Mouse (Mus musculus) cerebellum, adult 9-11 months (tissue): ENCODE measurements at regions not wholly inside any gene's neighbourhood (a gene's known extent, or its start where the extent isn't known, plus 50 kb on each side); places are given as distances from the start of the nearest gene placed in this dataset.

Experiments
- DNase-seq: peaks from one replicate; pipeline ENCODE4 v3.0.0; 2022

DNA sequence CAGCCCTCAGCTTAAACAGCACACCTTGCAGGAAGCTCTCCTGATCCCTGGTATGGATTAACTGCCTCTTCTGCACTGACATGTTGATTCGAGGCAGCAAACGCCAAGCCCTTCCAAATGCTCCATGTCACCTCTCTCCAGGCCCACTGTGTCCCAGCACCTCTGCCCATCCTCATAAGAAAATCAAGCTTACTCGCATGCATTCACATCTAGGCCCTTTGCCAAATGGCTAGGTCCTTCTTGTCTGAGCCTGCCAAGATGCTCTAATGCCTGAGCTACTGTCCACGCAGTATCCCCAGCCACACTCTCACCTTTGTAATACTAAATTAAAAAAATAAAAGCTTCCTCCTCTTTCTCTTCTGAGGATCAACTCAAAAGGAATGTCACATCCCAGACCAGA is 588.7 kb upstream of the Cdh11 start:
- DNase-seq, result no peak

DNA sequence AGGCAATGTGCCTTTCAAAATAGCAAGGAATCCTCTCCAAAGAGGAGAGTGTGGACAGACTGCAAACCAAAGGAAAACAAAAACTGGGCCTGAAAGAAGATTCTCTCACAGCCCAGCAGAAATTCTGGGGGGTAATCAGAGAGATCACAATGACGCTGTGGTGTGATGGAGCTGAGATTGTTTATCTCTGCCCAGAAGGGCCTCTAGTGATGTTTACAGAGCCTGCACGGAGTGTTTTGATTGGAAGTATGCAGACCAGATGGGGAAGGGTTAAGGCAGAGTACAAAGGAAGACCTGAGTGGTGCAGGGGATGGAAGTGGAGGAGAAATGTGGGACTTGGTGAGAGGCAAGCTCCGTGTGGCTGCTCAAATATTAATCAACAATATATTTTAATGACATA is 593.1 kb upstream of the Cdh11 start:
- no peak for DNase-seq

DNA sequence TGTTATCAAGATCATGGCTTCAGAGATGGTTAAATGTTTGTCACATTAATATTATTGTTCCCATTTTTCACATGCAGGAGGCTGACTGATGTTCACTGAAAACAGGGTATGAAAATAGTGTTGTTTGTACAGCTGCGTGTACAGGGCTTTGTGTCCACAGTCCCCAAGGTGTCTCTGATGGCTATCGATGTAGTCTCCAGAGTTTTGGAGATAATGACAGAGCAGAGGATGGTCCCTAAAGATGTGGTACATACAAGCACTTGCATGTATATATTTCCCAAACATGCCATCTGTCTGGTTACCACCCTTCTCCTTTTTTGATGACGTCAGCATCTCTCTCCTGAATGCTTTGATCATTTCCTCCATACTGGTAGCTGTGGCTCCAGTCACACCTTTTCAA is 596.1 kb upstream of the Cdh11 start:
- no peak for DNase-seq

DNA sequence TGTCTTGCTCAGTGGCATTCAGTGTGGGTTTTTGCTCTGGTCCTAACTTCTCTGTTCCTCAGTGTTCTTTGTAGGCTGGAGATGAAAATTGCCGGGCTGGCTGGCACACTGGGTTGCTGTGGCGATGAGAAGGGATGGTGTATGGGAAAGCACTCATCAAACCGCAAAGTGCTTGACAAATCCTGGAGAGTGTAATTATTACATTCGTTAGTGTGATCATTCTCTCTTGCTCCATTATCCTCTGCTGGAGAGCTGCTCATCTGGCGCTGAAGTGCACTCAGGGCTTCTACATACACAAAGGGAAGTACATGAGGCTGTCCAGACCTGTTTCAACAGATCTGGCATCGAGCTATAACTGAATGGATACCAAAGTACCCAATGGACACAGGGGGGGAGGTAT is 605.9 kb upstream of the Cdh11 start:
- DNase-seq, result no peak

DNA sequence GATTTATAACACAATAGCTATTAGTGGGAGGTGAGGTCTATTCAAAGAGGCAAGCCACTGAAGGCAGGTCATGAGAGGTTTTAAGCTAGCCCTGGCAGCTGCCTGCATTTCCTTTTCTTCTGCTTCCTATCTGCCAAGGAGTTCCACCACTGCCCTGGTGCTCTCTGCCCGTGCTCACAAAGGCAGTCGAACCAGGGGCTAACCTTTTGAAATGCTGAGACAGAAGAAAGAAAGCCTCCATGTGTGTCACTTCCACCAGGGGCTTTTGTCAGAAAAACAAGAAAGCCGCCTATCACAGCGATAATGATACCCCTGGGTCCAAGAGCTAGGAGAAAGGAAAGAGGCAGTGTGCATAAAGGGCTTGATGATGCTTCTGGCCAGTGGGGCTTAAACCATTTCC is 609.9 kb upstream of the Cdh11 start:
- no peak for DNase-seq

DNA sequence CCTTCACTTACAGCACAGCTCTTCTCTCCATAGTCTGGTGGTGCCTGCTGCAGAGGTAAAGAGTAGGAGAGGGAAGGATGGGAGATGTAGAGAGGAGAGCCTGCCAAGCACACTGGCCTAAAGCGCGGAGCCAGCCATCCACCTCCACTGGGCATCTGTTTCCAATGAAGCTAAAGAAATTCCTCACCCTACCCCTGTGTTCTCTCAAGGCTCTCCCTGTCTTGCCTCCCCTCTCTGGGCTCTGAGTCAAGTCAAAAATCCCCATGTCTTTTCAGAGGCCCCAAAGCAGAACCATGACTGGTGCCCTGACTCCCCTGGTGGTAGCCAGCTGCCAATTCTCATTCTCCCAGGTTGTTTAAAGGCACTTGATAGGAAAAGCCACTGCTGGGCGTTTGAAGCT is 612.7 kb upstream of the Cdh11 start:
- DNase-seq, result no peak

DNA sequence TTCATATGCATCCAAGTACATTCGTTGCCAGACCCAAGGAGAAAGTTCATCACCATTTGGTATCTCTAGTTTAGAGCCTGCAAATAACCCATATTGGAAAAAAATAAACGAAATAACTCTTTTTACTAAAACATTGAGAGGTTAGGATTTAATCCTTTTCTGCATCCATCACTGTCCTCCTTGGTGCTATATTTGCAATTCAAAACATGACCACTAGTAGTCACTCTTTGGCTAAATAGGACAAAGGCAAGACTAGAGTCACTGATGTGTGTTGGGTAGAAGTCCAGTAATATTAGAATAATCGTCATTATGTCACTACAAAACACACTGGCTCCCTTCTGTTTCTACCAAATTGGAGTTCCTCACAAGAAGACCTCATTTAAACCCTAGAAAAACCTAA is 614.0 kb upstream of the Cdh11 start:
- DNase-seq, result no peak

DNA sequence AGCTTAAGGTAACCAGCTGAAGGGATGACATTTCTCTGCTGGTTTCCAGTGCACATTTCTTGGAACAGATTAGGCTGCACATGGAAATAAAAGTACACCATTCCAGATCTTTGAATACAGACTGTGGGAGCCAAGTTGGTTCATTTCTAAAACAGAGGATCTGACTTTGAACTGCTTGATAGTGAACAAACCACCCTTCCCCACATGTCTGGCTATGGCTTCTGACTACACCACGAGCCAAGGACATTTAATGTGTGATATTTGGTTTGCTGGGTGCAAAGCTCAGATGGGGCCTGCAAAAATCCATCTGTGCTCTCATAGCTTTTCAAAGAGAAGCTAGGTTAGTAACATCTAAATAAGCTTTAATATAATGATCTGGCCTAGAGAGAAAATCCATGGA is 614.7 kb upstream of the Cdh11 start:
- DNase-seq, result no peak

DNA sequence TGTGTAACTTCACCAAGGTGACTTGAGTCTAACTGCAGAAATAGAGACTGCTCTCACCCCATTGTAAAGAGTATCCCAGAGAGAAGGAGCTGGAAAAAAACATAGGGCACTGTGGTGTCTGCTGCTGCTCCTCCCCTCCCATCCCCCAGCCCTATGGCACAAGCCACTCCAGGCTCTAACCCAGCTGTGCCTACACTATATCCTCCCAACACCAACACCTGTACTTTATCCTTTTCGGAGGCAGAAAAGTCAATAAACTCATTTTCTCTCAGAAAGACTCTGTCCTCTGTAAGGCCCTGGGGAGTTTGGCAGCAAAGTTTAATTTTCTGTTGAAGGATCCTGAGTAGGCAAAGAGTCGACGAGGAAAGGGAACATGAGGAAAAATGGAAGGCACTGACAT is 617.3 kb upstream of the Cdh11 start:
- DNase-seq, result no peak

DNA sequence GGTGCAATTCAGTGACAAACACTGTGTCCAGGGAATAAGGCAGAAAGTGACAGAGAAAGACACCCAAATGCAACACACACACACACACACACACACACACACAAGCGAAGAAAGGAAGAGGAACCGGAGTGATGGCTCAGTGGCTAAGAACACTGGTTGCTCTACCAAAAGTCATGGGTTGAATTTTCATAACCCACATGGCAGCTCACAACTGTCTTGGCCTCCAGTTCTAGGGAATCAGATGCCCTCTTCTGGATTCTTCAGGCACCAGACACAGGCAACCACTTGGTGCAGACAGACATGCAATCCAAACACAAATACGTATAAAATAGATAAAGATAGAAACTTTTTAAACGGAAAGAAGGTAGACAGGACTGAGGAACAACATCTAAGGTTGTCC is 618.4 kb upstream of the Cdh11 start:
- DNase-seq, result no peak

DNA sequence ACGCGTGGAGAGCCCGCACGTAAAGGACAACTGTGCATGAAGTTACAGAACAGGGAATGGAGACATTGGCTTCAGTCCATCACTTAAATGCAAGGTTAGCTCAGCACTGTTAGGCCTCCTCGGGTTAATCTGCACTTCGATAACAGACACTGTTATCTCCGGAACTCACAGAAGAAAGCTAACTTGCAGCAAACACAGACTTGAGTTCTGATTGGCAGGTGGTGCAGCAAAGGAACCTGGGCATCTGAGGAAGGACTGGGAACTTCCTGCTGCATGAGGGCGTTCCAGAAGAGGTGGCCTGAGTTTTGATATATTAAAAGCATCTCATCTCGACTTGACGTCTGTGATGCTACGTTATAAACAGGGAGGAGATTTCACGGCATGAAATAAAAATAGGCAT is 620.3 kb upstream of the Cdh11 start:
- DNase-seq, result no peak

DNA sequence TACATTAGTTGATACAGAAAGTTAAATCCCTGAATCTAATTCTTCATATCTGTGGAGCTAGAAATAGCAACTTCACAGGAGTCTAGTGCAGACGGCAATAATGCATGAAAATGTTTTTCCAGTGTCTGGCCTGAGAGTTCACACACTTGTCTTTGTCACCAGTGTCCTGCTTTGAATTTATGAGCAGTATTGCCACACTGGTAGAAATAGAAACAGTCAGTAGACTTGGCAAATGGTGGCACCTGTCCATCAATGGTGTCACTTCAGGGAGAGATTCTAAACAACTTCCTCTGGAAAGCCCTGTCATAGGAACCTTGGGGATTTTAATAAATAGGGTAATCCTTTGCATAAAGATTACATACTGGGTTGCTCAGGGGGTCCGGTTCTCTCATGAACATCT is 621.5 kb upstream of the Cdh11 start:
- no peak for DNase-seq

DNA sequence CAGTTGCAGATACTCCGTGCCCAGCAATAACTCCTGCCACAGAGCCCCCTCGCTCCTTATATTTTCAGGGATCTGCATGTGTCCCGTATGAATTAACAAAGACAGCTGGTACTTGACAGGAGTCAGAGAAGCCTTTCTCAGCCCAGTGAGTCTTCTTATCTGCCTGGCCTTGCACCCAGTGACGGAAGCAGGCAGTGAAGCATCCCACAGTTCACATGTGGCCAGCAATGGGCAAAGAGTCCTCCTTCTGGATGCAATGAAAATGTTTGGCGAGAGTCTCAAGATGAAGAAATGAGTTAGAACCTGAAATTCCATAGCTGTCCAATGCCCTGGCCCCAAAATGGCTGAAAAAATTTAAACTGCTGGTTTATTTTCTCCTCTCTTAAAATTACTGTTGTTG is 622.2 kb upstream of the Cdh11 start:
- no peak for DNase-seq

DNA sequence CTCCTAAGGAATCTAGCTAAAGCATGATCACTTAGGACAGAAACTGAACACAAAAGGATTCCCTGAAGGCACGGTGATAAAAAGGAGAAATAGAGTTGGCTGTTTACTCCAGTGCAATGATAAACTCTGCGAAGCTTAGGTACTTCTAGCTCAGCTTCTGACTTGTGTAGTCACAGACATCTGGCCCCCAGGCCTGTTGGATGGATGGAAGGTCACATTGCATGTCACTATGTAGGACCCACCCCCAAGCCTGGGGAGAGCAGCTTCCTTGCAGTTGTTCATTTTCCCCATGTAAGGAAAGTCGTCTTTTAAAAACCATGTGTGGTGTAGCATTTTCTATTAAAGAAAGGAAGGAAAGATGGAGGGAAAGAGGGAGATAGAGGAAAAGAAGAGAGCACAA is 623.0 kb upstream of the Cdh11 start:
- DNase-seq, result no peak

DNA sequence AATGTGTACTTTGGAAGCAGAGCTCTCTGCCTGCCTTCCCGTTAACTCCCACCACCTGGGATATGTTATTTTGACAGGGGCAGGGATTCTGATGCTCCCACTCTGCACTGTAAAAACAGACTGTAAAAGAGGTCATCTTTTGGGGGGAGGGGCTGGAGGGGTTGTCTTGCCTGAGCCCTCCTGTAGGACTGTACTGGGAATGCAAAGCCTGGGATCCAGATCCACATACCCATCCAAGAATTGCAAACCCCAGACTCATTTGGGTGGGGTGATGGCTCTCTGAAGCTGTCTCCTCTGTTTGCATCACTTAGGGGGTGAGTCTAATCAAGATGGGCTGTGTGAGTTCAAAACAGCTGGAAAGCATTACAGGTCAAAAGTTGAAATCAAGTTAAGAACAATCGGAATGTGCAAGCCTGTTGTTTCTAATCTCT is 623.7 kb upstream of the Cdh11 start:
- no peak for DNase-seq

DNA sequence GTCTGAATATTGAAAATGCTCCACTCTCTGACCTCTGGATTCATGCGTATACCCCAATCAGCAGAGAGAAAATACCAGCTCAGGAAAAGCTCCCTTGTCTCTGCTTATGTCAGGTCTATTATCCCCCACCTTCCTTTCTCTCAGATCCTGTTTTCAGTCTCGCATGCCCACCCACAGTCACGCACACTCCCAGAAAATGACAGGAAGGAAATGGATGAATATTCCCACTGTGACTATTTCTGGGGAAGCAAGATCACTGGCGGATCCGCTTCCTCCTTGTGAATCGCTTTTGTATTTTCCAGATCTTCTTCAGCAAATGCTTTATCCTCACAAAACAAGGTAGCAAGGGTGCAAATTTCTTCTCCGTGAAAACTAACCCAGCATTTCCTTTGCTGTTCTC is 627.3 kb upstream of the Cdh11 start:
- no peak for DNase-seq

DNA sequence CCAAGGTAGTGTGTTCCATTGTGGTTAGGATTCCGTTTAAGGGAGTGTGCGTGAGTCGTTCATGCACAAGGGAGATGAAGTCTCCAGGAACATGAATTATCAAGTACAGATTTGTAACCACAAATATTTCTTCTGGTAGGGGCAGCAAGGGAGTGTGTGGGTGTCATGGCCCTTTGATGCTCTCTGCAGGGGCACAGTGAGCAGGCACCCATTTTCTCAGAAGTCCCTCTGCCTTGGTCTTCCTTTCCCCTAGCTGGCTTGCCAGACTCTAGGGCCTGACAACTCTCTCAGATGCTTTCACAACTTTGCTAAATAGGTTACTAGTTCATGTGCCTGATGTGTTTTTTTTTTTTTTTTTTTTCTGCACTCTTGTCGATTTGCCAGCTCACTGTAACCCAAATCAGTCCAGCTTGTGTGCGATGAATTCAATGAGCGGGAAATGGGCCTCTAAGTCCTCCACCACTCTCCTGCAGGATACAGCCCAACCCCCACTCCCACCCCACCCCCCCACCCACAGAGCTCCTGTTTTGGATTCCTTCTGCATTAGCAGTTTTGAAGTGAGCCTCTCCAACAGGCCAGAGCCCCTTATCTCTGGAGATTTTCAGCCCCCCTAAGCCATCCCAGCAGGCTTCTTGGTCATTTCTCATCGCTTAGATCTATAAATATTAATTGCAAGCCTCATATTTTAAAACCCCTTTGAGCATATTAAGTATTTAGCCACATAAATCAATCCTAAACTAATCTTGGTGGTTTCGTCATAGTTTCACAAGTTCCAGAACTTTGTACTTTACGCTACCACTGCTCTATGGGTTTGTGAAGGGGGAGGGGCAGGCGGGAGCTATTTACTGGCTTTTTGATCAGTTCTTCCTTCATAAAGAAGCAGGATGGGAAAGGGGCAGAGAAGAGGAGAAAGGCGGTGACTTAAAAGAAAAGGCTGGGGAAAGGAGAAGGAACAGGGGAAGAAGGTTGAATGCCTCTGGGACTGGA is 628.4 kb upstream of the Cdh11 start:
- DNase-seq, result no peak

DNA sequence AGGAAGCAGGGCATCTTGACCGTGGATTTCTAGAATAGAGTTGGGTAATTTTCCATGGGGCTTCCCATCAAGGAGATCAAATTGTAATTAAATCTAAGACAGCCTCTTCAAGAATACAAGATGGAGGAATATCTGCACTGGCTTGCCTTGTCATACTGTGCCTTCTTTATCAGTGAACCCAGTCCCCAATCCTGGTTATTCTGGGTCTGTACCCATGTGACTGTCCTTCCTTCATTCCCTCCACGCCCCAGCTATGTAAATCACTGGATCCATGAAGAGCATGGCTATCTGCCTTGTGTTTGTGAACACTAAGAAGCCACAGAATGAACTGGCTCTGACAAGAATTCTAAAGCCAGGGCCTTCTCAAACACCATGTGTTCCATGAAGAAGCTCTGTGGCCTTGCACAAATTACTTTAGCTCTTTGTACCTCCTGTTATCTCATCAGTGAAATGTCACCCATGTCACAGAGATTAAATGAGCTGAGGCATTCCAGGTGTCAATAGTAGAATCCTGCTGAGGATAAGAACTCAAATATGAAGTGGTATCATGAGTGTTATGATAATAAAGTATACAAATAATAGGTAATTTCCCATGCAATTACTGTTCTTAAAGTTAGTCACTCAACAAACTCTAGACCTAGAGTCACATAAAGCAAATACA is 637.0 kb upstream of the Cdh11 start:
- no peak for DNase-seq

DNA sequence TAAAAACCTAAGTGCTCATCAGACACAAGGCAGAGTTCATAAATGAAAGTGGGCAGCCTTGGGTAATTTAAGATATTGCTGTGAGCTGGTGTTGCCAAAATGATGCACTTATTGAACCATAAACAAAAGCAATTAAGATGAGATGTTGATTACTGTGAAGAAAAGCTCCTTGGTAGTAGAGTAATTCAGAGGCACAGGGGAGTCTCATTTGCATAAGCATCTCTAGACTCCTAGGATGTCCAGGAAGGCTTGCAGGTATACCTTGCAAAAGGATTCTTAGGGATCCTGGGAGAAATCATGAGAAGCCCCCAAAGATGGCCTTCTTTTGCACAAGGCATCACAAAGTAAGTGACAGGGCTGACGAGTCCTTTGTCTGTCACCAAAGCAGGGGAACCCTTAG is 640.5 kb upstream of the Cdh11 start:
- no peak for DNase-seq

DNA sequence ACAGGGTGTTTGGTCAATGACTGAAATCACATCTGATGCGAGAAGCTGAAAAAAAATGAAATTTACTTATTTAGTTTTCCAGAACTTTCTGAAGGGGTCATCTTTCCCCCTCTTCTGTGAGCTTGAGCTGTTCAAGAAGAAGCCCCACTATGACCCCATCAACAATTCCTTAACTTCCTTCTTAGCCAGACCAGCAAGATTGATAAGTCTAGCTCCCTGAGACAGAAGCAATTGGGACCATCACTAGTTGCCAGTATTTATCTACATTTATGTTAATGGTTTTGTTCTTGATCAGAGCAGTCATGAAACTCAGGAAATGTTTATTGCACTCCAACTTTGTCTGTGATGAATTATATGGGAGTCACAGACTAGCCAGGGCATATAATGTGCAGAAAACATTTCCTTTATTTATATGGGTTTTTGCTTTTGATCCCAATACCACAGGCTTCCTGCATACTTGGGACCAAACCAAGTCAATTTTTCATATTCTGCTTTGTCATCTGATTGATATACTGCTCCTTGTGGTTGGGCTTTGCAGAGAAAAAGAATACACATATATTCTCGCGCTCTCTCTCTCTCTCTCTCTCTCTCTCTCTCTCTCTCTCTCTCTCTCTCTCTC is 645.5 kb upstream of the Cdh11 start:
- no peak for DNase-seq

DNA sequence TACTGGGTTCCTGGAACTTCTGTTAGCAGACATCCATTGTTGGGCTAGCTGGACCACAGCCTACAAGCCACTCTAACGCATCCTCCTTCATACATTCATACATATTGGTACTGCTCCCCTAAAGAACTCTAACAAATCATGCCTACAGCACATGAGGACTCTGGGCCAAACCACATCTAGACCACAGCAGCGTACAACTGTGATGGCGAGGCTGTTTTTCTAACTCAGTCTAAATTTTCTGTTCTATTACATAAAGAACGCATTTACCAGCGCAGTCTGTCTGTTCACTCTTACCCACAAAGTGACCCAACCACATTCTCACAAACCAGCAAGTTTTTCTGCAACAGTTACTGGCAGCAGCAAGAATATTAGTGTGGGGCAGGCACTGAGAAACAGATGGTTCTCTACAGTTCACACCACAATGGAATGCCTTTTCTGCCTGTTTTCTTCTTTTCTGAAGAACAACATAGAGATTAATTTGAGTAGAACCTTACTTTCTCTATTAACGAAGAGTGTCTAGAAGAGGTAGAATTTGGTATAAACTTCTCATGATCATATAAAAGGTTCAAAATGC is 648.2 kb upstream of the Cdh11 start:
- no peak for DNase-seq

DNA sequence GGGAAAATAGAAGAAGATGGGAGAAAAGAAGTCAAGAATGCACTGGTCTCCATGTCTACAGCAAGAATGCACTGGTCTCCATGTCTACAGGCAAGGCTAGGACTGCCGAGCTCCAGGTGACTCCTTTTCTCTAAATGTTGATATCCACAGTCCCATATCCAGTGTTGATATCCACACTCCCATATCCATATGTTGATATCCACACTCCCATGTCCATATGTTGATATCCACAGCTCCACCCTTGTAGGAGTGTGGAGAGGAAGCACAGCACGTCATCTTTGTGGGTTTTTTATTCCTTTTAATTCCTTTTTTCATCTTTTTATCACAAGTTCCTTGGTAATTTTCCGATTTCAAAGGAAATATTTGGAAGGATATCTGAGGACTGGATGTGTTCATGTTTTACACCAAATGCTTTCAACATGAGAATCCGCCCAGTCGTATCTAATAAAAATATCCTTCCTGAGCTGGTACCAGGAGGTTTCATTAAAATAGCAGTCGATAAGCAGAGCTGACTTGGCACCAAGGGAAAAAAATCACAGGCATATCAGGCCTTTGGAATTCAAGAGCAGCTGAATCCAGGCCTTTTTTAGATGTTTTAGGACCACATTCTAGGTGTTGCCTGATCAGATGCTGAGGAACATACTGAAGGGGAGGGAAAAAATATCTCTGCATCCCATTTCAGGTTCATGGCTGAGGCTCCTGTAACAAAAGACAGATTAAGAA is 653.7 kb upstream of the Cdh11 start:
- DNase-seq, result no peak

DNA sequence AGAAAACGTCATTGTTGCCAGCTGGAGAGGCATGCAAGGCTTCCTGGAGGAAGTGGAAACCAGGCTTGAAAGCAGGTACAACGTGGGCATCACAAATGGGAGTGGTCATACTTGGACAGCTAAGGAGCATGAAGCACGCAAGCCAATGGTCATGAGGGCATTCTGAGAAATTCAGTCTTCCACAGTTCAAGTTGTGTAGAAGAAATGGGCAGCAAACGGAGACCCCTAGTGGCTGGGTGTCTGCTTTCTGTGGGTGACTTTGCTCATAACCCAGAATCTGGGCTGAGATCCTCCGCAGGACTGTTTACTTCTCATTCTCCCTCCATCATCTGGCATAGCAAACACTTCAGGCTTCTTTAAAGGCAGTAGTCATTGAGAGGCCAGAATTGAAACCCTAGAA is 655.7 kb upstream of the Cdh11 start:
- no peak for DNase-seq
